Mouse (Mus musculus): ENCODE data around the gene Ubash3b. TPM values are rescaled to one million over a fixed set of nuclear protein-coding genes. Genes with fewer than 3 reads are reported as not detected.

Gene Ubash3b
- polyA plus RNA-seq, 1 experiment from 2014 or later: 9.6 TPM

DNA sequence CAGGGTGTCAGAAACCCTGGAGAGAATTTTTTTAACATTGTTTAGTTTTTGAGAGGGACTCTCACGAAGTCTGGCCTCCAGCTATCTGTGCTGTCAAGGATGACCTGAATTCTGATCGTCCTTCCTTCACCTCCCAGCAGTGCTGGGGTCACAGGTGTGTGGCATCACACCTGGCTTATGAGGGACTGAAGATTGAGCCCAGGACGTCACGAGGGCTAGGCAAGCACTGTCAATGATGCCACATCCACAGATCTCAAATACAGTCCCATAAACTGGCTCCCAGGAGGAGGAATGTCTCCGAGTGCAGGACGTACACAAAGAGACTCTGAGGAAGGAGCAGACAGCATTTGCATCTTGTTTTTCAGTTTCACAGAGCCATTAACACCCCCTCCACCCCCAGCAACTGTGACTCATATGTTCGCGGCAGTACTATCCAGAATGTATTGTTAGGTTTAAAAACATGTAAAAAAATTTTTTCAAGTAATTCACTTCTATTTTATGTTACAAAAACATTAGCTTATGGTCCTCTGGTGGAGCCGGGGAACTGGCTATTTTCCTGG is 30.2 kb upstream of the Ubash3b start:
- no peak for ATAC-seq (ENCODE audit: insufficient number of reproducible peaks, insufficient read depth, low FRiP score, low read depth)
- H3K9ac ChIP-seq (ENCODE audit: low read length): no peak overlapping the region
- 61% methylated on average over 9 of the region's 9 CpGs for WGBS
- H3K36me3 ChIP-seq (ENCODE audit: control insufficient read depth, insufficient read depth, low read length): no peaks in the 10 kb centered on the region
- no peak overlapping the region for H3K4me3 ChIP-seq (ENCODE audit: control insufficient read depth in 1 of 2, insufficient read depth in 1 of 2, low read depth in 1 of 2, low read length in 2 of 2)
- no peaks in the 10 kb centered on the region for H3K27me3 ChIP-seq (ENCODE audit: control insufficient read depth, insufficient read depth, low read length)
- H3K9me3 ChIP-seq (ENCODE audit: control insufficient read depth, low read length): no peaks in the 10 kb centered on the region
- no peak overlapping the region for H3K27ac ChIP-seq (replicated peaks in 1 of 2; ENCODE audit: control insufficient read depth in 1 of 2, insufficient read depth in 1 of 2, low read depth in 2 of 2, low read length in 2 of 2)
- no peak overlapping the region for H3K4me2 ChIP-seq (ENCODE audit: low read length)
- H3K4me1 ChIP-seq (ENCODE audit: control insufficient read depth in 2 of 2, insufficient read depth in 2 of 2, low read length in 2 of 2): no peaks in the 10 kb centered on the region

DNA sequence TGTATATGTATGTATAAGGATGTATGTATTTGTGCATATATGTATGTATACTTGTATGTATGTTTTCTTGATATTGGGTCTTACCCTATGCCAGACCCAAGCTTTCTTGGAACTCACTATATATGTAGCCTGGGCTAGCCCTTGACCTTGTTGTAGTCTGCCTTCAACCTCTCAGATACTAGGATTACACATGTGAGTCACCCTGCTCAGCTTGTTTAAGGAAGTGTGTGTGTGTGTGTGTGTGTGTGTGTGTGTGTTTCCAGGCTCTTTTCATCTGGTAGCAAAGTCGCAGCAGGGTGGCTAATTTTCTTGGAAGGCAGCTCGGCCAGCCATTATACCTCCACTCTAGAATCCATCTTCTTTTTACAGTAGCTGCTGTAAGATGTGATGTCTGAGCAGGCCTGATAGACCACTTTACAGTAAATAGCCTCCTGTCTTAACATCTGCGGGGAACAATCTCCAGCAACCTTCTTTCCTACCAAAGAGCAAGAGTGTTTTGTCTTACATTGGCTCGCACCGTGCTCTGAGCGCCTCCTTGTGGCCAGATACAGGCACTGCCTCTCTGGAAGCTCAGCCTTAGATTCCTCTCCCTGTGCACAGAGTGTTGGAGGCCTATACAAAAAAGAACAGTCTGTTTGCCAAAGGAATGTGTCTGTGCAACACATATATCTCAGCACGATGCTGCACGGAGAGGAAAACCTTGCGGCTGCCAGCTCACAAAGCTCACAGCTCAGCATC is 29.4 kb upstream of the Ubash3b start:
- Histone ChIP-seq H3K4me3 (ENCODE audit: control insufficient read depth in 1 of 2, insufficient read depth in 1 of 2, low read depth in 1 of 2, low read length in 2 of 2) (no peak overlapping the region), H3K9me3 (ENCODE audit: control insufficient read depth, low read length) (no peaks in the 10 kb centered on the region), H3K4me1 (ENCODE audit: control insufficient read depth in 2 of 2, insufficient read depth in 2 of 2, low read length in 2 of 2) (no peaks in the 10 kb centered on the region), H3K27me3 (ENCODE audit: control insufficient read depth, insufficient read depth, low read length) (no peaks in the 10 kb centered on the region), H3K36me3 (ENCODE audit: control insufficient read depth, insufficient read depth, low read length) (no peaks in the 10 kb centered on the region), H3K27ac (replicated peaks in 1 of 2; ENCODE audit: control insufficient read depth in 1 of 2, insufficient read depth in 1 of 2, low read depth in 2 of 2, low read length in 2 of 2) (no peak overlapping the region), H3K4me2 (ENCODE audit: low read length) (no peak overlapping the region), H3K9ac (ENCODE audit: low read length) (no peak overlapping the region)
- WGBS: 24% methylated on average over 9 of the region's 9 CpGs
- no peak for ATAC-seq (ENCODE audit: insufficient number of reproducible peaks, insufficient read depth, low FRiP score, low read depth)

DNA sequence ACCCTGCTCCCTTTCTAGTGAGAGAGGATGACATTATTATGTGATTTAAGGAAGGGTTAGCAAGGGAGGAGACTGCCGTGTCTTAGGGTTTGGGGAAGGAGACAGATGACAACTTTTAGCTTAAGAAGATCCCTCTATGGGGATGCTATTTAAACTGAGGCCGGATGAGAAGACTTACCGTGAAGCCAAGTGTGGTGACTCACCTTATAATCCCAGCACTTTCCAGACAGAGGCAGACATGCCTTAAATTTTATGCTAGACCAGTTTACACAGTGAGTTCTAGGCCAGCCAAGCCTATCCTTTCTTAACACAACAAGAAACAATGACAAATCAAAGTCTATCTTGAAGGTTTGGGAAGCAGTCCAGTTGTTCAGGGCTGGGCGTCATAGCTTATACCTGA is 26.4 kb upstream of the Ubash3b start:
- Histone ChIP-seq H3K27ac (replicated peaks in 1 of 2; ENCODE audit: control insufficient read depth in 1 of 2, insufficient read depth in 1 of 2, low read depth in 2 of 2, low read length in 2 of 2) (no peak overlapping the region), H3K36me3 (ENCODE audit: control insufficient read depth, insufficient read depth, low read length) (no peaks in the 10 kb centered on the region), H3K9me3 (ENCODE audit: control insufficient read depth, low read length) (no peaks in the 10 kb centered on the region), H3K27me3 (ENCODE audit: control insufficient read depth, insufficient read depth, low read length) (no peaks in the 10 kb centered on the region), H3K4me2 (ENCODE audit: low read length) (no peak overlapping the region), H3K9ac (ENCODE audit: low read length) (no peak overlapping the region), H3K4me3 (ENCODE audit: control insufficient read depth in 1 of 2, insufficient read depth in 1 of 2, low read depth in 1 of 2, low read length in 2 of 2) (no peak overlapping the region), H3K4me1 (ENCODE audit: control insufficient read depth in 2 of 2, insufficient read depth in 2 of 2, low read length in 2 of 2) (no peaks in the 10 kb centered on the region)
- no peak for ATAC-seq (ENCODE audit: insufficient number of reproducible peaks, insufficient read depth, low FRiP score, low read depth)
- 79% methylated on average over 4 of the region's 4 CpGs for WGBS

DNA sequence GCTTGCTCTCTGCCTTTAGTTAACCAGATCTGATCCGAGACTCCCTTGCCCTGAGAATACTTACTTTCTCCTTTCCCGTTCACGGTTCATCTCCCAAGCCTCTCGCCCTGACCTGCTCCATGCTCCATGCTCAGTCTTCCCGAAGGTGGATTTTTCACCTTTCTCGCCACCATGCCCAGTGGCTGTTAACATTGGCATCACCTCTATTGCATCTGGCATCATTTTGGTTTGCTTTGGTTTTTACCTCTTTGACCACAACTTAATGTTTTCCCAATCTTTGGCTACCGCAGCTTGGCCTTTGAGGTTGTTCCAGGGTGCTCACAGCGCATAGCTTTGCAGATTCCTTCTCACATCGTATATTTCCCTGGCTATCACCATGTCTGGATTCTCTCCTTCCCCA is 26.0 kb upstream of the Ubash3b start:
- H3K4me3 ChIP-seq (ENCODE audit: control insufficient read depth in 1 of 2, insufficient read depth in 1 of 2, low read depth in 1 of 2, low read length in 2 of 2): no peak overlapping the region
- no peak overlapping the region for H3K27ac ChIP-seq (replicated peaks in 1 of 2; ENCODE audit: control insufficient read depth in 1 of 2, insufficient read depth in 1 of 2, low read depth in 2 of 2, low read length in 2 of 2)
- no peak overlapping the region for H3K4me2 ChIP-seq (ENCODE audit: low read length)
- H3K9ac ChIP-seq (ENCODE audit: low read length): no peak overlapping the region
- 85% methylated on average over 9 of the region's 9 CpGs for WGBS
- no peaks in the 10 kb centered on the region for H3K4me1 ChIP-seq (ENCODE audit: control insufficient read depth in 2 of 2, insufficient read depth in 2 of 2, low read length in 2 of 2)
- H3K9me3 ChIP-seq (ENCODE audit: control insufficient read depth, low read length): no peaks in the 10 kb centered on the region
- ATAC-seq (ENCODE audit: insufficient number of reproducible peaks, insufficient read depth, low FRiP score, low read depth): no peak
- no peaks in the 10 kb centered on the region for H3K27me3 ChIP-seq (ENCODE audit: control insufficient read depth, insufficient read depth, low read length)
- no peaks in the 10 kb centered on the region for H3K36me3 ChIP-seq (ENCODE audit: control insufficient read depth, insufficient read depth, low read length)

DNA sequence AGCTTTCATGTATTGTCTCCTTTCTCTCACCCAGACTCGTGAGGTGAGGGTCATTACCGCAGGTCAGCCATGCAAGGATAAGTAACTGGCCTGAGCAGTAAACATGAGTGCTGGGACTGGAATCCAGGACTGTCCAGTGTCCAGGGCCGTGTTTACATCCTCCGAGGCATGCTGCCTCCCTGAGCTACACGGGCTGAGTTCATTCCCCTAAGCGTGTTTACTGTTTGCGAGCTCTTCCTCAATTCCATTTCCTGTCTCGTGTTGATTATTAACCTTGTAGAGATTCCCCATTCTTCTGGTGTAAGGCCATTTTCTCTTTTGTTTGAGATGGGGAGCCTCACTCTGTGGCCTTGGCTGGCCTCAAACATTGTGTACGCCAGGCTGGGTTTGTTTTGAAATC is 23.8 kb upstream of the Ubash3b start:
- no peaks in the 10 kb centered on the region for H3K4me1 ChIP-seq (ENCODE audit: control insufficient read depth in 2 of 2, insufficient read depth in 2 of 2, low read length in 2 of 2)
- H3K9ac ChIP-seq (ENCODE audit: low read length): no peak overlapping the region
- ATAC-seq (ENCODE audit: insufficient number of reproducible peaks, insufficient read depth, low FRiP score, low read depth): no peak
- no peak overlapping the region for H3K27ac ChIP-seq (replicated peaks in 1 of 2; ENCODE audit: control insufficient read depth in 1 of 2, insufficient read depth in 1 of 2, low read depth in 2 of 2, low read length in 2 of 2)
- H3K36me3 ChIP-seq (ENCODE audit: control insufficient read depth, insufficient read depth, low read length): no peaks in the 10 kb centered on the region
- H3K4me2 ChIP-seq (ENCODE audit: low read length): no peak overlapping the region
- no peaks in the 10 kb centered on the region for H3K9me3 ChIP-seq (ENCODE audit: control insufficient read depth, low read length)
- WGBS: 65% methylated on average over 9 of the region's 9 CpGs
- no peaks in the 10 kb centered on the region for H3K27me3 ChIP-seq (ENCODE audit: control insufficient read depth, insufficient read depth, low read length)
- no peak overlapping the region for H3K4me3 ChIP-seq (ENCODE audit: control insufficient read depth in 1 of 2, insufficient read depth in 1 of 2, low read depth in 1 of 2, low read length in 2 of 2)

DNA sequence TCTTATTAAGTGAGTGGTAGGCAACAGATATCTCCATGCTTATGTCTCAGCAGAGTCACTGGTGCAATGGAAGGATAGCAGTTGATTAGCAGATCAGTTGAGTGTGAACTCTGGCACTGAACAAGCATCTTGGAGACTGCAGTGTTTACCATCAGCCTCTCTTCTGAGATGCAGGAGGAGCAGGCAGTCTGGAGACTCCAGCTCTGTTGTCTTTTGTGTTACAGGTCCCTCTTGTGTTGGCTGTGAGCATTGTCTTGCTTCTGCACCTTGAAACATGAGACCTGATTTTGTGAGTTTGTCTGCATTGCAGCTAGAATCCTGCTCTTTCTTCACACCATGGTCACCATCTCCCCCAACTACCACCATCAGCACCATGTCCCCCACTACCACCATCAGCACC is 21.1 kb upstream of the Ubash3b start:
- Histone ChIP-seq H3K27ac (replicated peaks in 1 of 2; ENCODE audit: control insufficient read depth in 1 of 2, insufficient read depth in 1 of 2, low read depth in 2 of 2, low read length in 2 of 2) (no peak overlapping the region), H3K4me3 (ENCODE audit: control insufficient read depth in 1 of 2, insufficient read depth in 1 of 2, low read depth in 1 of 2, low read length in 2 of 2) (no peak overlapping the region), H3K4me1 (ENCODE audit: control insufficient read depth in 2 of 2, insufficient read depth in 2 of 2, low read length in 2 of 2) (peaks cover 0 to 2% of the 10 kb centered on the region in 2 experiments; a peak in 1 of 4 replicates), H3K4me2 (ENCODE audit: low read length) (no peak overlapping the region), H3K36me3 (ENCODE audit: control insufficient read depth, insufficient read depth, low read length) (no peaks in the 10 kb centered on the region), H3K9ac (ENCODE audit: low read length) (no peak overlapping the region), H3K27me3 (ENCODE audit: control insufficient read depth, insufficient read depth, low read length) (no peaks in the 10 kb centered on the region), H3K9me3 (ENCODE audit: control insufficient read depth, low read length) (no peaks in the 10 kb centered on the region)
- no peak for ATAC-seq (ENCODE audit: insufficient number of reproducible peaks, insufficient read depth, low FRiP score, low read depth)

DNA sequence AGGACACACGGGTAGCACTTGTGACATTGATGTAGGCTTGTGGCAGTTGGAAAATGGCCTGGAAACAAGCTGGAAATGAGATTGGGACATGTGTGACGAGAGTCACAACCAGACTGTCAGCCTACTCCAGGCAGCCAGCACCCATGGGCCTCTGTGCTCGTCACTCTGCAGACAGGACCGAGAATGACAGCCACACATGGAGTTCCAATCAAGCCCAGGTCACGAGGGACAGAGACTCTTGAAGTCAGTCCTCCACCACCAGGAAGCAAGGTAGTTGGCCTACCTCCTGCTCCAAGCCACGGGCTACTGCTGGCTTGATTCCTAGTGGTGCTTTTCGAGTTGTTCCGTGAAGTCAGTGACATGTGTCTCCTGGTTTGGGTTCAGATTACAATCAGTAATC is 20.3 kb upstream of the Ubash3b start:
- Histone ChIP-seq H3K4me1 (ENCODE audit: control insufficient read depth in 2 of 2, insufficient read depth in 2 of 2, low read length in 2 of 2) (peaks cover 0 to 2% of the 10 kb centered on the region in 2 experiments; a peak in 1 of 4 replicates), H3K4me2 (ENCODE audit: low read length) (no peak overlapping the region), H3K9ac (ENCODE audit: low read length) (no peak overlapping the region), H3K36me3 (ENCODE audit: control insufficient read depth, insufficient read depth, low read length) (no peaks in the 10 kb centered on the region), H3K4me3 (ENCODE audit: control insufficient read depth in 1 of 2, insufficient read depth in 1 of 2, low read depth in 1 of 2, low read length in 2 of 2) (no peak overlapping the region), H3K27ac (replicated peaks in 1 of 2; ENCODE audit: control insufficient read depth in 1 of 2, insufficient read depth in 1 of 2, low read depth in 2 of 2, low read length in 2 of 2) (no peak overlapping the region), H3K9me3 (ENCODE audit: control insufficient read depth, low read length) (no peaks in the 10 kb centered on the region), H3K27me3 (ENCODE audit: control insufficient read depth, insufficient read depth, low read length) (no peaks in the 10 kb centered on the region)
- WGBS: 62% methylated on average over 8 of the region's 8 CpGs
- ATAC-seq (ENCODE audit: insufficient number of reproducible peaks, insufficient read depth, low FRiP score, low read depth): no peak

DNA sequence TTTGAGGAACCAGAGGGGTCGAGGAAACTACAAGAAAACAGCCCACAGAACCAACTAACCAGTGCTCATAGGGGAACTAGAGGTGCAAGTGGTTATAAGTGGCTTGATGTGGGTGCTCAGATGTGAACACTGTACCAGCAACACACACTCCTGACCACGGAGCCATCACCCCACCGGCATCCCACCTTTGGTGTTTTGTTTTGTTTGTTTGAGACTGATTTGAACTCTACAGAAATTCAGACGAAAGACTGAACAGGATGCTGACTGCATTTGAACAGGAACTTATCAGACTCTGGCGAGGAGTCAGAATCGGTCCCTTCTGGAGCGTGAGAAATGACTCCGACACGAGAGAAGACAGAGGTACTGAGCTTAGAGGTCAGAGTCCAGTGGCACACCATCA is 19.9 kb upstream of the Ubash3b start:
- Histone ChIP-seq H3K4me1 (ENCODE audit: control insufficient read depth in 2 of 2, insufficient read depth in 2 of 2, low read length in 2 of 2) (peaks cover 0 to 2% of the 10 kb centered on the region in 2 experiments; a peak in 1 of 4 replicates), H3K27me3 (ENCODE audit: control insufficient read depth, insufficient read depth, low read length) (no peaks in the 10 kb centered on the region), H3K9me3 (ENCODE audit: control insufficient read depth, low read length) (no peaks in the 10 kb centered on the region), H3K36me3 (ENCODE audit: control insufficient read depth, insufficient read depth, low read length) (no peaks in the 10 kb centered on the region), H3K9ac (ENCODE audit: low read length) (no peak overlapping the region), H3K4me3 (ENCODE audit: control insufficient read depth in 1 of 2, insufficient read depth in 1 of 2, low read depth in 1 of 2, low read length in 2 of 2) (no peak overlapping the region), H3K4me2 (ENCODE audit: low read length) (no peak overlapping the region), H3K27ac (replicated peaks in 1 of 2; ENCODE audit: control insufficient read depth in 1 of 2, insufficient read depth in 1 of 2, low read depth in 2 of 2, low read length in 2 of 2) (no peak overlapping the region)
- no peak for ATAC-seq (ENCODE audit: insufficient number of reproducible peaks, insufficient read depth, low FRiP score, low read depth)
- 68% methylated on average over 9 of the region's 9 CpGs for WGBS
